Mouse (Mus musculus) gastrocnemius, adult 18-20 months (tissue): ENCODE measurements around the gene Rab11fip2. TPM values are rescaled to one million over a fixed set of nuclear protein-coding genes. Genes with fewer than 3 reads are reported as not detected.
A peak's percentile ranks its signal among the peaks of the same experiment; 100 is the strongest.

Experiments used
- DNase-seq: peaks from one replicate; pipeline ENCODE4 v3.0.0; 2021; ENCODE audit warnings: low spot score
- long read RNA-seq, 2 experiments: library from polyadenylated mRNA; stranded (forward); transcript quantifications; one replicate each; pipeline ENCODE4 v2.0.0; 2021
- total RNA-seq, 2 experiments: library from RNA; stranded (reverse); gene quantifications; 2 replicates each; pipeline ENCODE4 v1.2.3; 2021

Rab11fip2 gene
- total RNA-seq, result 10 to 100 TPM; 12.0 to 12.1 TPM
- long read RNA-seq, experiment 1, partial matches to known transcripts, result 0 of 3 reads
- long read RNA-seq, experiment 1, other reads (novel, unspliced or antisense), result 3 of 3 reads
- long read RNA-seq, experiment 2, result 0 reads

GRCm38 (mm10) chr19:59943322-59943871, at the start of gene Rab11fip2:
TSS of gene Rab11fip2 (minus strand) at chr19:59943654.
- DNase-seq, result peak; percentile 78

GRCm38 (mm10) chr19:59981588-59981987, 38.1 kb upstream of the Rab11fip2 start:
- no peak for DNase-seq

- no peak for DNase-seq
Observed at GRCm38 (mm10) chr19:59954936-59955335, 11.5 kb upstream of the Rab11fip2 start.

GRCm38 (mm10) chr19:59949731-59950130, 6.3 kb upstream of the Rab11fip2 start:
- DNase-seq, result no peak

- no peak for DNase-seq
Observed at GRCm38 (mm10) chr19:59942716-59943321, 635 bp downstream of the Rab11fip2 start.

GRCm38 (mm10) chr19:59939711-59940110, 3.7 kb downstream of the Rab11fip2 start:
- peak; percentile 18 for DNase-seq

GRCm38 (mm10) chr19:59932085-59932484, 11.4 kb downstream of the Rab11fip2 start:
- no peak for DNase-seq

GRCm38 (mm10) chr19:59928672-59929071, 14.8 kb downstream of the Rab11fip2 start:
- DNase-seq, result no peak

- DNase-seq, result no peak
Observed at GRCm38 (mm10) chr19:59926125-59926524, 17.3 kb downstream of the Rab11fip2 start.

- DNase-seq, result no peak
Observed at GRCm38 (mm10) chr19:59920846-59921245, 22.6 kb downstream of the Rab11fip2 start.

- no peak for DNase-seq
Observed at GRCm38 (mm10) chr19:59917901-59918613, 25.4 kb downstream of the Rab11fip2 start.

GRCm38 (mm10) chr19:59911554-59911953, 31.9 kb downstream of the Rab11fip2 start:
- DNase-seq, result no peak

GRCm38 (mm10) chr19:59905296-59906081, 38.0 kb downstream of the Rab11fip2 start:
- no peak for DNase-seq

- DNase-seq, result no peak
Observed at GRCm38 (mm10) chr19:59899965-59900364, 43.5 kb downstream of the Rab11fip2 start.

GRCm38 (mm10) chr19:59898301-59898700, 45.2 kb downstream of the Rab11fip2 start:
- DNase-seq, result no peak

GRCm38 (mm10) chr19:59889383-59889782, 54.1 kb downstream of the Rab11fip2 start:
- DNase-seq, result no peak

GRCm38 (mm10) chr19:59888846-59889245, 54.6 kb downstream of the Rab11fip2 start:
- DNase-seq, result no peak

- no peak for DNase-seq
Observed at GRCm38 (mm10) chr19:59887866-59888265, 55.6 kb downstream of the Rab11fip2 start.

GRCm38 (mm10) chr19:59885301-59885700, 58.2 kb downstream of the Rab11fip2 start:
- DNase-seq, result no peak

- no peak for DNase-seq
Observed at GRCm38 (mm10) chr19:59877238-59877637, 66.2 kb downstream of the Rab11fip2 start.

- DNase-seq, result no peak
Observed at GRCm38 (mm10) chr19:59866666-59867065, 76.8 kb downstream of the Rab11fip2 start.

GRCm38 (mm10) chr19:59862423-59862822, 81.0 kb downstream of the Rab11fip2 start:
- DNase-seq, result no peak
